Mouse (Mus musculus) cortical plate, adult 2 months (tissue): ENCODE results near the gene Tent5c.

Source experiments
- CTCF ChIP-seq: fragments of 200-500 bp; IDR thresholded peaks from 2 replicates; pipeline ENCODE4 v1.5.1; 2011; ENCODE audit warnings: mild to moderate bottlenecking, control low read depth, low read length; ENCODE audit not compliant: insufficient read depth; ENCODE audit errors: extremely low read depth
- POLR2A ChIP-seq: fragments of 200-500 bp; IDR thresholded peaks from 2 replicates; pipeline ENCODE4 v1.6.1; 2011; ENCODE audit warnings: mild to moderate bottlenecking, low read length, control low read depth; ENCODE audit not compliant: insufficient read depth; ENCODE audit errors: extremely low read depth

DNA sequence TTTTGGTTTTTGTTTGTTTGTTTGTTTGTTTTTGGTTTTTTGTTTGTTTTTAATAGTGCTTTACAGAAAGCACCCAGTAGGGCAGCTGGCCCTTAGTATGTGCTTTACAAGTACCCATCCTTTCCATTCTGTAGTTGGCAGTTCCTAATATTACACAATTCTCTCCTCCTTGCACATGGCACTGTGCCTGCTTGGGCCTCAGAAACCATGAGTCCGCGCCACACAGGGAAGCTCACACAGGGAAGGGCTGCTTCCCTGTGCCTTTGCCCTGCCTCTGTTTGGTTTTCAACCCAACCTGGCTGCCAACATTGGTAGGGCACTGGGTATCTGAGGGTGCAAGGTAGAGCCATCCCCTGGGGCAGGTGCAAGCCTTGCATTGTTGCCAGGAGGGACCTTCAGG lies 47.6 kb upstream of the Tent5c start:
- TF ChIP-seq POLR2A (no peak), CTCF (no peak)
